Mouse (Mus musculus) frontal cortex, postnatal 36 days (tissue): ENCODE results near the gene Etfa.

Experiments
- DNase-seq, 2 experiments: peaks; one replicate each; pipeline ENCODE4 v3.0.0; 2022; ENCODE audit warnings: low spot score in 2 of 2

Gene Etfa

DNA sequence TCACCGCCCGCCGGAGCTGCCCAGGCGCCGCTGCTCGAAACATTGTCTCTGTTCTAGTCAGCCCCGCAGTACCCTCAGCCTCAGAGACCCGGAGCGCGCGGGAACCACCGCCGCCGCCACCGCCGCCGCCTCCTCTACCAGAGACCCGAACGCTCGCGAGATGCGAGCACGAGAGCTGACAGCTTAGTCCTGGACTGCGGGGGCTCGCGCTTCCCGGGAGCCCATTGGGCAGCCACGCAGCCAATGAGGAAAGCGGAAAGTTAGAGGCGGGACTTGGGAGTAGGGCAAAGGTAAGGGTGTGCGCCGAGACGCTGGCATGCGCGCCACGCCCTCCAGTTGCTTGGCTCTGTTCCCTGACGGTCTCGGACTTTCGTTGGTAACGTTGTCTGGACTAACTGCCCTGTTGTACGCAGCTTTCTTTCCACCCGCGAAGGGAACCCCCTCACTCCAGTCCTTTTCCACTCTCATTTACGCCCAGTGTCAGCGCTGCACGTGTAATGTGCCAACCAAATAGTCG is at the start of gene Etfa:
Gene Etfa, minus strand, starts transcription at position 217 of the 517 bp plus-strand sequence.
- DNase-seq = peak; percentile 91 to 95

DNA sequence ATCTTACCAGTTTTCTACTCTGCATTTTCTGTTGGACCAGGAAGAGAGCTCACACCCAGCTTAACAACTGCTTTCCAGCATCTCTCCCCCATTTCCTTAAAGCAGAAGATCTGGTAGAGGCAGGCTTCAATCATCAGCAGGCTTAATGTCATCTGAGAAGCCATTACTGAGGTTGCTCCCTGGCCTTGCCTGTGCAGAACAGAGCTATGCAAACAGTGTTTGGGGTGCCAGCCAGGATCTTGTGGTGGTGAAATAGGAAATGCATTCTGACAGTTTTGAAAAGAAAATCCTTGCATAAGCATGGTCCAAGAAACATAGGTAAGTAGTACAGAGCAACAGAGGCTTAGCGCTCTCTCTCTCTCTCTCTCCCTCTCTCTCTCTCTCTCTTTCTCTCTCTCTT is 48.9 kb upstream of the Etfa start:
- no peak for DNase-seq

DNA sequence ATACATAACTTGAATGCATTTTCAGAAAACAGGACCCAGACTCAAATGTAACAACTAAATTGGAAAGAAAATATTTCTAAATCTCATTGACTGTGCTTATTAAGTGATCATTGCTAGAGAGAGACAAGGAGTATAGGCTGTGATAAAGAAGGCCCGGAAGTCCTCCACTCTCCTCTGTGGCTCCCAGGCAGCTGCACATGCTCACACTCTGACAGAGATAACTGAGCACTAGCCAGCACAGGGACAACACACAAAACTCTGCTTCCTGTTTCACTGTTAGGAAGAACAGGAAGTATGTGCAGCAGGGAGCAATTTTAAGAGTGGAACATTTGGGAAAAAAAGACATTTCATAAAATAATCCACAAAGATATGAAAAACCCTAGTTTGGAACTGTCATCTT is 42.9 kb upstream of the Etfa start:
- DNase-seq = no peak

DNA sequence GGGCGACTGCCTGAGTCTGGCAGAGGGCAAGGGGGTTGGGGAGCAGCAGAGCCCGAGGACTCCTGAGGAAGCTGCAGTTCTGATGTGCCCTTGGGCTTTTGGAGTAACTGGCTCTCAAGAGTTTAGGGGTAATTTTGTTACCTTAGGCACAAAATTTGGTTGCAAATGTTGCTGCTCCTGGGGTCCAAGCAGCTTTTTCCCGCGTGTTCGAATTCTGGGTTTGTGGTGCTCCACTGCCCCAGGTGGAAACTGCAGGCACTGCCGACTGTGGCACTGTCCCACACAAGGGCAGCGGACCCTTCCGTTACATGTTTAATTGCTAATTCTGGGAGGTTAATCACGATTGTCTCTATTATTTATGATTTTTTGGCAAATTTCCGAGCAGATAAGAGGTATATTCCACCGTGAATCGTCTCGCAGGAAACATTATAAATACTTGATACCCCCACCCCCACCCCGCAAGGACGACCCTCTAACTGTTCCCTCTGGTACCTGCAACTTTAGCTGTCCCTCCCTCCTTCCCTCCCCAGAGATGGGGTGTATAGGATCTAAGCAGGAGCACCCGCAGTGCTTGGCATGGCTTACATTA is 37.4 kb upstream of the Etfa start:
- no peak for DNase-seq

DNA sequence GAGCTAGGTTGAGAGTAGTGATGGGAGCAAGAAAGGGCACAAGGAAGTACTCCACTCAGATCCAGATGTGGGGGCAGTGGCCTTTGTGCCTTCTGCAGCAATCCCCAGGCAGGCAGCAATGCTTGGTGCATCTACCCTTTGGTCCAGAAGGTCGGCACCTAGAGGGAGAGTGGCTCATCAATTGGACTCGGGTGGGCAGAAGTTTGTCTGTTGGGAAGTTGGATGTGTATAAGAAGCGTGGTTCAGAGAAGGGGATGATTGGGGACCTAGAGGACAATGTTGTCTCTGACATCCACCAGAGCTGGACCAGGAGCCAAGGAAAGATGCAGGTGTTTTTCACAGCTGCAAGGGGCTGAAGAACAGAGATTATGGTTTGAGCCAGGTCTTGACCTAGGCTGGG is 36.8 kb upstream of the Etfa start:
- DNase-seq = no peak

DNA sequence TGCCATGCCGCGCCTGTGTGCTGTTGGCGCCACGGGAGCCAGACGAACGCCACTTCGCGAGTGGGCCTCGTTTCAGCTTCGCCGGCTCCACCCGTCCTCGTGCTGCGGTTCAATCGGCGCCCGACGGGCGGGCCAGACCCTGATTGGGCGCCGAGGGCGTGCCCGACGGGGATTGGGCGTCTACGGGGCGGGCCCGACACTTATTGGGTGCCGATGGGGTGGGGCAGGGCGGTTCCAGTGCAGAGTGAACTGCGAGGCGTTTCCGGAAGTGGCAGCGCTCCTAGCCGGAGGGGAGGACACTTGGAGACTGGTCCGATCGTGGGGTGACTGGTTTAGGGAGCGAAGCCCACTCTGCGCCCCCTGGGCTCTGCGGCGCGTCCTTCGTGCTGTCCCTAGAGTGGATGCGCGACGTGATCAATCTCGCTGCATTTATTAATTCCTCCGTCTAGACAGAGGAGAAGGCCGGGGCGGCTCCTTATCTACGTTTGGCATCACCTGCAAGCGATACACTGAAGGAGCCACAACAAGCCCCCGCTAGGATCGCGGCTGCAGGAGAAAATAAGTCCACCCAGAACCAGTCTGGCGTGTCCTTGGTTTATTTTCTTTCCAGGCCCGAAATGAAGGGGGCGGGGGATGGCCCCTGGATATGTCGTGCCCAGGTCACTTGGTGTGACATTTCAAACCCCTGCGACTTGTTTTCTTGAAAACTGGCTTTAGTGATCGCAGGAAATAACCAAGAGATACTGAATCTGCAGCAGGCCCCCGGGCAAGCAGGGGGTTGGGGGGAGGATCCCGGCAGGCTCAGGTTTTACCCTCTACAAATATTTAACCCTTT is 34.4 kb upstream of the Etfa start:
- DNase-seq = peak; percentile 6 to 7

DNA sequence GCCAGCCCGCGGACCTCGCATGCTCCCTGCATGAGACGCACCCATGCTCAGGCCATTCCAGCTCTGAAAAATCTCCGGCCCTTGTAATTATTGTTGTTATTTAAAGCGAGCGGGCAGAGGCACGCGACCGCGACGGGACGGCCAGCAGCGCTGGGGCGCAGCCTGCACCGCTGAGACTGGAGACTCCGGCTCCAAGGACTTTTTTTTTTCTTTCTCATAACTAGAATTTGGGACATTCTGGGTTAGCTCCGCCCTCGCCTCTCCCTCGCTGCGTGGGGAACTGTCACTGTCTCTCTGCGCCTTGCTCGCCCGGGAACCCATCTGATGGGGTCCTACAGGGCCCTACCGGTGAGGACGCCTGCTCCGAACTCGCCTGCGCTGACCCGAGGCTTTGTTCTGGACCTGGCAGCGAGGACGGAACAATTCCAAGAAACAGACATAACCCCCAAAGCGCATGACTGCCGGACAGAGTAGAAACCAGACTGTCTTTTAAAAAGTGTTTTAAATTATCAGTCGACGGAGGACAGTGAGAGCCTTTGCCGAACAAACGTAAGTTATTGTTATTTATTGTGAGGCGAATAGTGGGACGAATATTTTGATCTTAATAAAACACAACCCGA is 33.6 kb upstream of the Etfa start:
- peak; percentile 11 to 16 for DNase-seq

DNA sequence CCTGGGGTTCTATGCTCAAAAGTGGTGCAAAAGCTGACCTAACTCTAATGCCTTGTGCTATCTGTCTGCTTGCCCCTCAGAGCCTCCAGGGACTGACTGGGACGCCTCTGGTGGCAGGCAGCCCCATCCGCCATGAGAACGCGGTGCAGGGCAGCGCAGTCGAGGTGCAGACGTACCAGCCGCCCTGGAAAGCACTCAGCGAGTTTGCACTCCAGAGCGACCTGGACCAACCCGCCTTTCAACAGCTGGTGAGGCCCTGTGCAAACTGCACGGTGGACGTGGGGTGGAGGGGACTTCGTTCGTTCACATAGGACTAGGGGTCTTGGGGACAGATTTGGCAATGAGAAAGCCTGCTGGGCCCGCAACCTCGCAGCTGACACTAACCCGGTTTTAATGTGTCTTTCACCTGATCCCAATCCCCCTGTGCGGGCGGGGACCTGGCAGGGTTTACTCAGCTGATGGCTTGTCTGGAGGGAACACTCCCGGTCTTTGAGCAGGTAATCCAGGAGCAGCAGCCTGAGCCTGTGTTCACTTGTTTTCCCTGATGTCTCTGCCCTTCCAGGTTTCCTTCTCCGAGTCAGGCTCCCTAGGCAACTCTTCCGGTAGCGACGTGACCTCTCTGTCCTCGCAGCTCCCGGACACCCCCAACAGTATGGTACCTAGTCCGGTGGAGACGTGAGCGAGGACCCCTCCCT is 33.0 kb upstream of the Etfa start:
- DNase-seq = peak; percentile 31 to 39

DNA sequence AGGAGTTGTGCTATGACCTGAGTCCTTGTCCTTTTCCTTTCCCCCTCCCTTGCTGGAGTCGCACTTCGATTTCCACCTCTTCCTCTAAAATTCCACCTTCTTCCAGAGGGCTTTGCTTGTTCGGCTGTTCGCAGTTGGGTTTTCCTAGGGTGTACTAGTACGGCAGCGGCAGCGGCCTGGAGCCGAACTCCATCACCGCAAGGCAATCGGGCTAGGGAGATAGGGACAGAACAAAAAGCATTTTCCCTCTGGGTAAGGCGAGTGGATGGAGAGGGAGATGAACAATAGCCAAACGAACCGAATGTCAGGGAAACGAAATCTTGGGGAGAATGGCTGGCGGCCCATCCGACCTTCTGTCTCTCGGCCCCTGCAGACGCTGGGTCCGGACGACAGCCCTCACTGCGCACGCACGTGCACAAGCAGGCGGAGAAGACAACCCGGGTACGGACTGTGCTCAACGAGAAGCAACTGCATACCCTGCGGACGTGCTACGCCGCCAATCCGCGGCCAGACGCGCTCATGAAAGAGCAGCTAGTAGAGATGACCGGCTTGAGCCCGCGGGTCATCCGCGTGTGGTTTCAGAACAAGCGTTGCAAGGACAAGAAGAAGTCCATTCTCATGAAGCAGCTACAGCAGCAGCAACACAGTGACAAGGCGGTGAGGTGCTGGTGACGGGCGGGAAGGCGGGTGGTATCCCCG is 31.8 kb upstream of the Etfa start:
- peak; percentile 59 to 63 for DNase-seq

DNA sequence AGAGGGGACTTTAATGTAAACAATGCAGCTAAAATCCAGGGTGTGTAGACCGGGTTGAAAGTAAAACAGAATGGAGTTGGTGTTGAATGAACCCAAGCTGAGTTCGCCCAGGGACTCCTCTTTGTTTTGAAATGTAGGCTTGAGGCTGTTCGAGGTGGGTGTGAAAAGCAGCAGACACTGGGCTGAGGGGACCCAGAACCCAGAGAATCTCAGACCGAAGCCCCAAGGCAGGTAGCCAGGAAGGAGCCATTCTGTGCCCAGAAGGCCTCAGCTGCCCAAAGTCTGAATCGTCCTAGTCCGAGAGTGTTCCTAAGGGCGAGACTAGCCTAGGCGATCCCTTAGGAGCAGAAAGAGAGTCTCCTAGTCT is 31.3 kb upstream of the Etfa start:
- DNase-seq = no peak

DNA sequence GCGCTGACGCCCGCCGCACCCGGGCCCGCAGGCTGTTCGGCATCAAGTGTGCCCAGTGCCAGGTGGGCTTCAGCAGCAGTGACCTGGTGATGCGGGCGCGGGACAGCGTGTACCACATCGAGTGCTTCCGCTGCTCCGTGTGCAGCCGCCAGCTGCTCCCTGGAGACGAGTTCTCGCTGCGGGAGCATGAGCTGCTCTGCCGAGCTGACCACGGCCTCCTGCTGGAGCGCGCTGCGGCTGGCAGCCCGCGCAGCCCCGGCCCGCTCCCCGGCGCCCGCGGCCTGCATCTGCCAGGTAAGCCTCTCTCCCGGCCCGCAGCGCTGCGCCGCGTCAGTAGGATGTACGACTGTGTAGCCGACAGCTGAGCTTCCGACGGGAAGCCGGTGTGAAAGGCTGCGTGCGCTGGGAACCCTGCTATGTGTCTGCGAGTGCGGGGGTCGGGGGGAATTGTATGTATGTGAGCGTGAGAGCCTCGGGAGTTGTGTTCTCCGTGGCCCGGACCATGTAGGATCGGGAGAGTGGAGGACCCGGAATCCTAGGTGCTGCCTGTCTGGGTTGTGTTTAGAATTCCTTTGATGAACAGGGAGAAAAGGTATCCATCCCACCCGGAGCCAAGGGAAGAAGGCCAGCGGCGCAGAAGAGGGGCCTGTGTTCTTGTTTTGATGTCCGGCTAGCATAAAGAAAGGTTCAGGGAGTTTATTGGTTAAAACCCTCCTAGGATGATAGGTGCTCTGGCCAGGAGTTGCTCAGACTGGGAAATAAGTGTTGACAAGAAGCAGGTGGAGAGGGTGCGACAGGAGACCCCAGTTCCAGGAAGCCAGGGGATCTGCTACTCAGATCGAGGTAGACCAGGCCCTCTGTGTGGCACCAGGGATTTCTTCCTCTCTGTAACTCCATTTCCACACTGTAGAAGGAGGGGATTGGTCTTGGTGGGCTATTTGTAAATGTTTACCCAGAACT is 30.6 kb upstream of the Etfa start:
- DNase-seq = no peak

DNA sequence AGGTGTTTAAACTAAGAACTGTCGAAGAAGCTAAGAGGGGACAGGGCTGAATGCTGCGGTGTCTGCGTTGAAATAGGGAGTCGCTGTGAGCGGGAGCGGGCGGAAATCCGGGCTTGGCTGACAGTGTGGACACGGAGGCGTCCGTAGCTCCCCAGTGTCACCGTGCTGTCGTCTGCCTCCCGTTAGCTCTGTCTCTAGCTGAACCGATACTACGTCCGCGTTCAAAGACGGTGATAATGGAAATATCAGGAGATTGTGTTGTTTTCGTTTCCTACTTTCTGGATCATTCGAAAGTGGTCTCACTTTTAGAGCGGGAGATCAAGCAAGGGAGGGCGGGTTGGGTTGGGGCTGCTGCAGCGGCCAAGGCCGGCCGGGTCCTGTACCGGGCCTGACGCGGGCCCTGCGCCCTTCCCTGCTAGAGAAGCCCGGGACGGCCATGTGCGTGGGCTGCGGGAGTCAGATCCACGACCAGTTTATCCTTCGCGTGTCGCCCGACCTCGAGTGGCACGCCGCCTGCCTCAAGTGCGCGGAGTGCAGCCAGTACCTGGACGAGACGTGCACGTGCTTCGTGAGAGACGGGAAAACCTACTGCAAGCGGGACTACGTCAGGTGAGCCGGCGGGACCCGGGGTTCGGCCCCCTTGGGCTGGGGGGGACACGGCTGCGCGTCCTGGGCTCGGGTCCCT is 29.8 kb upstream of the Etfa start:
- DNase-seq = peak; percentile 25 to 26

DNA sequence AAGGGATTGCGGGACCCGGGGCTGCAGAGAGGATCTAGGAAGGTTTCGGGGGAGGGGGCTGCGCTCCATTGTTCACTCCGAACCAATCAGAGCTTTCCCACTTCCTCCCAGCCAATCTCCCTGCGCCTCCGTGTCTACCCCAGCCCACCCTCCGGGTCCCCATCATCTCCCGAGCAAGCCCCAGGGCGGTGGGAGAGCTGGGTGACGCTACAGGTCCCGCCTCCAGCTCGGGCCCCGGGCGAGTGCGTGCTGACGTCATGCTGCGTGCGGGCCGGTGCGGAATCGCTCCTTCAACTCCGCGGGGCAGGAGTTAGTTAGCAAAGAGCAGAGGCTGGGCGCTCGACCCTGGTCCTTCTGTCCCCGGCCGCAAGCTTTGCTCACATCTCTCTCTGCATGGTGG is 28.8 kb upstream of the Etfa start:
- DNase-seq = peak in 1 of 2 experiments; percentile 11

DNA sequence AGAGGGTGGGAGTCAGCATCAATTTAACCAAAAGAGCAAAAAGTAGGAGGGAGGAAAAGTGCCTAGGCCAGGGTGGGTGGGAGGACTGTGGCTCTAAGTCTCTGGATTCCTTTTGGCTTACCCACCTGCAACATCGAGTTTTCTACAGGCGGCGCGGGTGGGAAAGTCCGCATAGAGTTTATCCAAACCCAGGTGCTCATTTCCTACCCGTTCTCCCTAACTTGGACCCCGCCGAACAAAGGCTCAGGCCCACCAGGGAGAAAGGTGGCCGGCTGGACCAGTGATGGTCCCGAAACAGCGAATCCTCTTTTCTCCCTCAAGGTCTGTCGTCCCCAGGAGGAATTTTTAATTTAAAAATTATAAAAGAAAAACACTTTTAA is 28.3 kb upstream of the Etfa start:
- peak; percentile 10 to 16 for DNase-seq

DNA sequence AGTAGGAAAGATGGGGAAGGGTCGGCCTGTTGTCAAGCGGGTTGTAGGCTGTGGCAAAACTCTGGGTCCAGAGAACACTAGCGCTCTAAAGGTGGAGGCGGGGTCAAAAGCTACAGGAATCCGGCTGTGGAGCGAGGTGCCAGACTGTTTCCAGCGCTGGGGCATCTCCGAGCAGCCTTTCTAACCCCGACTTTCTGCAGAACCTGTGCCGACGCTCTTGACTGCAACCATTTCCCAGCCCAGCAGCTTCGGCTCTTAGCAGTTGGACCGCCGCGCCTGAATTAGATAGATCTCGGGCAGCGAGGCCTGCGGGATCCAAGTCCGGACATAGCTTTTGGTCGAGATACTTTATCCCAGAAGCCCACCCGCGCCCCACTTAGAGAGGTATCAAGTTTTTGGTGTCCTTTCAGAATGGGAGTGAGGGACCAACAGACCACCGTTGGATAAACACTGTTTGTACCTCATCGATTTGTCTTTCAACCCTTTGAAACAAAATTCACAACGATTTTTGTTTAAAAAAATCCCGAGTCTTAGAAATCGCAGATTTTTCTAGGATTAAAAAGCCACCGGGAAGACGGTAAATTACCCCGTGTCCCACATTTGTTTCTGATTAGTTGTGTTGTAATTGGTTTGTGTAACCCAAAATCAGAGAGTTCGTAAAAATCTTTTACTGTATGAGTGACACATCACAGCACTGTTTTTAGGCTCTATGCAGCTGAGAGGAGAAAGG is 27.8 kb upstream of the Etfa start:
- peak; percentile 12 to 18 for DNase-seq

DNA sequence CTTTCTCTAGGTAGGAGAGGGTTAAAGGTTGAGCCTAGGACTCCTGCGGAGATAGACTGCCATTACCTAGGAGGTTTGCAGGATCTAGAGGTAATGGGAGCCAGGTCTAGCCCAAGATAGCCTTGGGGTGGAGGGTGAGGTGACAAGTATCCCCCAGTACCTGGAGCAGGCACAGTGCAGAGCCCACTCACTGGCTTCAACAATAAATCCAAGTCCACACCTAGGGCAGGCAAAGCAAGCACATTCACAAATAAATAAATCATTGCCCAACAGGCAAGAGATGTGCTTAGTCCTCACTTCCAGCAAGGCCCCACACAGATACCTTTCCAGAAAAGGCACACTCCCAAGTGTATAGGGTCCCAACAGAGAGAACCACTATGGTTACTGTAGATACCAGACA is 27.0 kb upstream of the Etfa start:
- DNase-seq = no peak

DNA sequence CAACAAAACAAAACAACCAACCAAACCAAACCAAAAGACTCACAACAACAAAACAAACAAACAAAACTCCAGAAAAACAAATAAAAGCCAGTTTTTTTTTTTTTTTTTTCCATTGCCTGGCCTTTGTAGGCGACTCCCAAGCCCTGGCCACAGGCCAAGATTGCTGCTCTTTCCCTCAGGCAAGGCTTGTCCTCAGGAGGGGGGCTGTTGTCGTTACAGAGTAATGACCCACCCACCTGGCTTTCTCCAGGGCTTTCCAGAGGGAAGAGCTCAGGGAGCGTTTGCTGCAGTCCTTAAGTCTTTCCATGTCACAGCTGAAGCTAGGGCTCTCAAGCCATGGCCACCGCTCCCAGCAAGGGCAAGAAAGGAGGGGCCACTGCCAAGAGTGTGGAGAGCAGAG is 26.3 kb upstream of the Etfa start, which contains the start of gene Isl2:
Gene Isl2, plus strand, starts transcription at position 296 of the 400 bp plus-strand sequence.
- no peak for DNase-seq

DNA sequence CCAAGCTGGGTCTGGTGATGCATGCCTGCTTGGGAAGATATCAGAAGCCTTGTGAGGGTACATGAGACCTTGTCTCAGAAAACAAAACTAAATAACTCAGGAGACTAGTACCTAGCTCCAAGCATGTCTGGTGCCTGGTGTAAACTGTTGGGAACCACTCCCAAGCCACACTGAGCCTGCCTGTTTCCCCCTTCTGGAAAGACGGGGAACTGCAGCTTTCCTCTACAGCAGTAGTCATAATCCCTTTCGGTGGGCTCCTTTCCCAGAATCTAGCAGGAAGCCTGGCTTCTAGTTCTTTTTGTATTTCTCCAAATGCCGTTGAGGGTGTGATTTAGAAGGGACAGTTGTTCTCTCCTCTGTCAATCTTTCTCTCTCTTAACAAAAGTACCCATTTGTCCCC is 23.9 kb upstream of the Etfa start:
- DNase-seq = peak; percentile 28 to 40

DNA sequence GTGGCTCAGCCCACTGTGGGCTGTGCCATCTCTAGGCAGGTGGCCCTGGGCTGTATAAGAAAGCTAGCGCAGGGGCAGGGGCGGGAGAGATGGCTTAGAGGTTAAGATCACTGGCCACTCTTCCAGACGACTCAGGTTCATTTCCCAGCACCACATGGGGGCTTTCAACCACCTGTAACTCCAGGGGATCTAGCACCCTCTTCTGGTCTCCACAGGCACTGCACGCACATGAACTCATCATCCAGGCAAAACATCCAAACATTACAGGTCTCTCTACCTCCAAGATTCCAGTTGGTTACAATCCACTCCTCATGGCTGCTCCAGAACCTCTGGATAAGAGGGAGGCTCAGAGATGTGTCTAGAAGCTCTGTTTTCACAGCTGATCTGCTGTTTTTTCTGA is 13.7 kb upstream of the Etfa start:
- no peak for DNase-seq
